Mouse (Mus musculus): ENCODE measurements at regions not wholly inside any gene's neighbourhood (a gene's known extent, or its start where the extent isn't known, plus 50 kb on each side); places are given as distances from the start of the nearest gene placed in this dataset.

- Histone ChIP-seq H3K4me3 (ENCODE audit: control insufficient read depth, low read depth, low read length) (no peak overlapping the region), H3K27me3 (ENCODE audit: control insufficient read depth, insufficient read depth, low read length) (no peaks in the 10 kb centered on the region), H3K4me1 (ENCODE audit: control insufficient read depth, insufficient read depth, low read length) (no peaks in the 10 kb centered on the region), H3K36me3 (ENCODE audit: control insufficient read depth, insufficient read depth, low read length) (no peaks in the 10 kb centered on the region), H3K27ac (ENCODE audit: control insufficient read depth, insufficient read depth, low read depth, low read length) (no peak overlapping the region)
- TF ChIP-seq POLR2A (IDR thresholded peaks at IDR 0.05; ENCODE audit: control insufficient read depth, low read depth, low read length) (no peak), CTCF (IDR thresholded peaks at IDR 0.05; ENCODE audit: control insufficient read depth, insufficient read depth, insufficient replicate concordance, low read depth, low read length) (no peak)
Observed at GRCm38 (mm10) chr1:185572761-185573530, 118.3 kb downstream of the Slc30a10 start.

- no peaks in the 10 kb centered on the region for H3K36me3 ChIP-seq (ENCODE audit: control insufficient read depth, insufficient read depth, low read length)
- H3K27ac ChIP-seq (ENCODE audit: control insufficient read depth, insufficient read depth, low read depth, low read length): no peak overlapping the region
- no peaks in the 10 kb centered on the region for H3K4me1 ChIP-seq (ENCODE audit: control insufficient read depth, insufficient read depth, low read length)
- TF ChIP-seq POLR2A (IDR thresholded peaks at IDR 0.05; ENCODE audit: control insufficient read depth, low read depth, low read length): no peak
- H3K4me3 ChIP-seq (ENCODE audit: control insufficient read depth, low read depth, low read length): no peak overlapping the region
- no peaks in the 10 kb centered on the region for H3K27me3 ChIP-seq (ENCODE audit: control insufficient read depth, insufficient read depth, low read length)
Observed at GRCm38 (mm10) chr1:185574978-185575377, 120.3 kb downstream of the Slc30a10 start.

DNA sequence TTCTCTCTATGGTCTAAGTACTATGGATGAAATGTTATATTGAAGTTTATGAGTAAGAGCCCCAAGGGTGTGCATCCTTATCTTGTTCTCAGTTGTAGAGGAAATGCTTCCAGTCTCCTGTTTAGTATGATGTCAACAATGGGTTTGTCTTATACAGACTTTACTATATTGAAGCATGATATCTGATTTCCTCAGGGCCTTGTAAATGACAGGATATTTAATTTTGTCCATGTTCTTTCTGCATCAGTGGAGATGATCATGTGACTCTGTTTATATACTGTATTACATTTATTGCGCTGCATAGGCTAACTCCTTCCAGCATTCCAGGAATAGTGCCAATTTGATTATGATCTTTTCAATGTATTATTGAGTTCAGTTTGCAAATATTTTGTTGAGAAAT lies 125.2 kb downstream of the Slc30a10 start:
- Histone ChIP-seq H3K36me3 (ENCODE audit: control insufficient read depth, insufficient read depth, low read length) (no peaks in the 10 kb centered on the region), H3K27ac (ENCODE audit: control insufficient read depth, insufficient read depth, low read depth, low read length) (no peak overlapping the region), H3K4me1 (ENCODE audit: control insufficient read depth, insufficient read depth, low read length) (no peaks in the 10 kb centered on the region), H3K27me3 (ENCODE audit: control insufficient read depth, insufficient read depth, low read length) (no peaks in the 10 kb centered on the region), H3K4me3 (ENCODE audit: control insufficient read depth, low read depth, low read length) (no peak overlapping the region)
- TF ChIP-seq CTCF (IDR thresholded peaks at IDR 0.05; ENCODE audit: control insufficient read depth, insufficient read depth, insufficient replicate concordance, low read depth, low read length) (no peak), POLR2A (IDR thresholded peaks at IDR 0.05; ENCODE audit: control insufficient read depth, low read depth, low read length) (no peak)

DNA sequence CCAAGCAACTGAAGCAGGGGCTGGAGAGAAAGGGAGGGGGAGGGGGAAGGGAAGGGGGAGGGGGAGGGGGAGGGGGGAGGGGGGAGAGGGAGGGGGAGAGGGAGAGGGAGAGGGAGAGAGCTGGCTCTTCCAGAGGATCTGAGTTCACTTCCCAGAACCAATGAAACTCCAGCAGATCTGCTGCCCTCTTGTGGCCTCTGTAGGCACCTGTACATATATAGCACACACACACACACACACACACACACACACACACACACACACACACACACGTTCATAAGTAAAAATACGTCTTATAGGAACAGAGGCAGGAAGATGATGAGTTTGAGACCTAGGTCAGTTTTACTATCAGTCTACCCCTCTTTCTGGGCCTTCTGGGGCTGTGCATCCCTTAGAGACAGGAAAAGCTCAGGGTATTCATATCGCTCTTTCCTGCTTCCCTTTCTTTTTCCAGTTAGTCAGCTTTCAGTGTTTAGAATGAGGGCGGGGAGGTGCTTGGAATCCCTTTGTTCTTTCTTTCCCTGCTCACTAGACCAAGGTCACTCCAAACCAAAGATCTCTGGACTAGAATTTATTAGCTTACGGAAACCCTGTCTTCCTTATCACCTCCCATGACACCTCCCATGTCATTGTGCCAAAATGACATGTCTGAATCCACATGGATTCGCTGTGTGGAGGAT lies 130.7 kb downstream of the Slc30a10 start:
- Histone ChIP-seq H3K4me1 (ENCODE audit: control insufficient read depth, insufficient read depth, low read length) (no peaks in the 10 kb centered on the region), H3K27me3 (ENCODE audit: control insufficient read depth, insufficient read depth, low read length) (no peaks in the 10 kb centered on the region), H3K27ac (ENCODE audit: control insufficient read depth, insufficient read depth, low read depth, low read length) (no peak overlapping the region), H3K4me3 (ENCODE audit: control insufficient read depth, low read depth, low read length) (no peak overlapping the region), H3K36me3 (ENCODE audit: control insufficient read depth, insufficient read depth, low read length) (no peaks in the 10 kb centered on the region)
- TF ChIP-seq CTCF (IDR thresholded peaks at IDR 0.05; ENCODE audit: control insufficient read depth, insufficient read depth, insufficient replicate concordance, low read depth, low read length): no peak
- TF ChIP-seq POLR2A (IDR thresholded peaks at IDR 0.05; ENCODE audit: control insufficient read depth, low read depth, low read length): no peak

GRCm38 (mm10) chr1:185587671-185588347 lies 133.2 kb downstream of the Slc30a10 start:
- no peak for TF ChIP-seq CTCF (IDR thresholded peaks at IDR 0.05; ENCODE audit: control insufficient read depth, insufficient read depth, insufficient replicate concordance, low read depth, low read length)
- no peak for TF ChIP-seq POLR2A (IDR thresholded peaks at IDR 0.05; ENCODE audit: control insufficient read depth, low read depth, low read length)
- Histone ChIP-seq H3K27me3 (ENCODE audit: control insufficient read depth, insufficient read depth, low read length) (no peaks in the 10 kb centered on the region), H3K36me3 (ENCODE audit: control insufficient read depth, insufficient read depth, low read length) (no peaks in the 10 kb centered on the region), H3K4me3 (ENCODE audit: control insufficient read depth, low read depth, low read length) (no peak overlapping the region), H3K4me1 (ENCODE audit: control insufficient read depth, insufficient read depth, low read length) (no peaks in the 10 kb centered on the region), H3K27ac (ENCODE audit: control insufficient read depth, insufficient read depth, low read depth, low read length) (no peak overlapping the region)

DNA sequence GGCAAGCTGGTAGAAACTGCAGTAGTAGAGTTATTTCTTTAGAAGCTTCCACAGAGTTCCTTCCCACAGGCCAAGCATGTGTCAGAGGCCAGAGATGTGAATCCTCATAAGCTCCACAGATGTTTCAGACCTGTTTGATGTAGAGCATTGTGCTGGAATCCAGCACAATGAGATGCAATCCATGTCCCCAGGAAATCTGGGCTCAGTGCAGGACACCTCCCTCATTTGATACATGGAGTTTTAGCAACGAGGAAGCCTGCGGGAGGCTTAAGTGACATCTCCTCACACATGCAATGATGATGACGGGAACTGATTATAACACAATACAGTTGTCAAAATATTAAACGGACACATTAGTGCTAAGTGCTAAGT lies 133.7 kb downstream of the Slc30a10 start:
- Histone ChIP-seq H3K36me3 (ENCODE audit: control insufficient read depth, insufficient read depth, low read length) (no peaks in the 10 kb centered on the region), H3K4me3 (ENCODE audit: control insufficient read depth, low read depth, low read length) (no peak overlapping the region), H3K27ac (ENCODE audit: control insufficient read depth, insufficient read depth, low read depth, low read length) (no peak overlapping the region), H3K4me1 (ENCODE audit: control insufficient read depth, insufficient read depth, low read length) (no peaks in the 10 kb centered on the region), H3K27me3 (ENCODE audit: control insufficient read depth, insufficient read depth, low read length) (no peaks in the 10 kb centered on the region)
- TF ChIP-seq POLR2A (IDR thresholded peaks at IDR 0.05; ENCODE audit: control insufficient read depth, low read depth, low read length) (no peak), CTCF (IDR thresholded peaks at IDR 0.05; ENCODE audit: control insufficient read depth, insufficient read depth, insufficient replicate concordance, low read depth, low read length) (no peak)

- Histone ChIP-seq H3K27ac (ENCODE audit: control insufficient read depth, insufficient read depth, low read depth, low read length) (no peak overlapping the region), H3K4me3 (ENCODE audit: control insufficient read depth, low read depth, low read length) (no peak overlapping the region), H3K4me1 (ENCODE audit: control insufficient read depth, insufficient read depth, low read length) (no peaks in the 10 kb centered on the region), H3K36me3 (ENCODE audit: control insufficient read depth, insufficient read depth, low read length) (no peaks in the 10 kb centered on the region), H3K27me3 (ENCODE audit: control insufficient read depth, insufficient read depth, low read length) (no peaks in the 10 kb centered on the region)
- TF ChIP-seq POLR2A (IDR thresholded peaks at IDR 0.05; ENCODE audit: control insufficient read depth, low read depth, low read length) (no peak), CTCF (IDR thresholded peaks at IDR 0.05; ENCODE audit: control insufficient read depth, insufficient read depth, insufficient replicate concordance, low read depth, low read length) (no peak)
Observed at GRCm38 (mm10) chr1:185596815-185597214, 142.2 kb downstream of the Slc30a10 start.

Data from testis, adult 2 months (tissue).